Mouse (Mus musculus): Measurements from ENCODE around the gene Sept11.

- TF ChIP-seq CTCF (IDR thresholded peaks at IDR 0.05; ENCODE audit: control insufficient read depth, insufficient read depth, insufficient read length), result no peak
- TF ChIP-seq MYOG (IDR thresholded peaks at IDR 0.05; ENCODE audit: control insufficient read depth, extremely low read depth, insufficient read length), result no peak
- TF ChIP-seq MAX (IDR thresholded peaks at IDR 0.05), result no peak
- no peak for TF ChIP-seq MYOD1 (IDR thresholded peaks at IDR 0.05; ENCODE audit: control insufficient read depth, insufficient read length, low read depth)
- TF ChIP-seq USF1 (IDR thresholded peaks at IDR 0.05; ENCODE audit: low read depth), result no peak
- TF ChIP-seq CEBPB (IDR thresholded peaks at IDR 0.05; ENCODE audit: low read depth), result peak; percentile 33
- TF ChIP-seq FOSL1 (IDR thresholded peaks at IDR 0.05; ENCODE audit: insufficient read depth, low read length, poor library complexity, severe bottlenecking), result no peak
These were observed 74.8 kb downstream of the Sept11 start for GRCm38 (mm10) chr5:93167919-93168516.
